25 mouse cellular contexts compared by ENCODE assay signal in genomic region chr4:120058794-120059193, GRCm38 (mm10). TPM values are rescaled to one million over a fixed set of nuclear protein-coding genes. Genes with fewer than 3 reads are reported as not detected.
A peak's percentile ranks its signal among the peaks of the same experiment; 100 is the strongest.
DNase-seq lines count a peak whose midpoint lies in the region; ATAC-seq and TF ChIP-seq lines count a peak whose summit lies in the region.
"Had no signal": no experiment of that assay in that cellular context is flagged by ENCODE, and none has a peak within 500 bp of the region (broad histone marks: within the 10 kb centered on the region; RNA-seq: fewer than 3 reads in every experiment).

No protein-coding gene starts in this region.

- peaks cover 39 to 92% of the 10 kb centered on the region in 2 experiments for H3K4me1 ChIP-seq in CH12.LX (ENCODE audit: control insufficient read depth in 1 of 2, insufficient read depth in 2 of 2)
- H3K4me1 ChIP-seq: embryonic facial prominence, embryonic 10.5 days; embryonic facial prominence, embryonic 12.5 days; forebrain, embryonic 13.5 days; forebrain, embryonic 15.5 days had no signal

- H3K4me2 ChIP-seq in CH12.LX (ENCODE audit: insufficient read depth, low read depth, poor library complexity, severe bottlenecking), result peak overlapping the region; percentile 65
- H3K4me2 ChIP-seq: embryonic facial prominence, embryonic 12.5 days; forebrain, embryonic 13.5 days; forebrain, embryonic 15.5 days had no signal

- TF ChIP-seq RAD21 in CH12.LX (IDR thresholded peaks at IDR 0.05; ENCODE audit: low read depth, low read length), result no peak

- H3K9me3 ChIP-seq in CH12.LX (replicated peaks; ENCODE audit: low read length), result peaks cover 3% of the 10 kb centered on the region
- H3K9me3 ChIP-seq: embryonic facial prominence, embryonic 10.5 days; embryonic facial prominence, embryonic 12.5 days; forebrain, embryonic 13.5 days; forebrain, embryonic 15.5 days had no signal

- in situ Hi-C loops in CH12.LX (cut with MboI; ENCODE audit: low pct_ligation_motif_present, low pct_unique_long_range_greater_than_20kb, low sequenced_read_pairs), result no loop called here

- peak; percentile 76 for TF ChIP-seq POLR2A in CH12.LX (IDR thresholded peaks at IDR 0.05; ENCODE audit: low read depth, low read length)

- dilution Hi-C loops in CH12.LX (cut with MboI; ENCODE audit: extremely low pct_ligation_motif_present, extremely low pct_unique_long_range_greater_than_20kb, low sequenced_read_pairs), result no loop called here

- peak; percentile 18; the same call in 1 of the 2 replicates for TF ChIP-seq EP300 in CH12.LX (IDR thresholded peaks at IDR 0.05; ENCODE audit: low read length)

- ATAC-seq in inflammation-experienced regulatory T-cells, adult 6 months, result peak; percentile 10
- ATAC-seq: activated CD4-positive, CD25-positive, alpha-beta regulatory T cell, adult 4 months; forebrain, embryonic 13.5 days; forebrain, embryonic 15.5 days; forebrain, postnatal 0 days; Patski had no signal

- H3K9ac ChIP-seq in CH12.LX (ENCODE audit: insufficient read depth, low read depth), result peak overlapping the region; percentile 68
- H3K9ac ChIP-seq: embryonic facial prominence, embryonic 12.5 days; forebrain, embryonic 13.5 days; forebrain, embryonic 15.5 days; forebrain, postnatal 0 days had no signal

- peak overlapping the region; percentile 55 to 80 (median 61) for H3K4me3 ChIP-seq in CH12.LX (replicated peaks in 1 of 3; ENCODE audit: low read depth in 2 of 3, low read length in 2 of 3, poor library complexity in 1 of 3)
- H3K4me3 ChIP-seq: embryonic facial prominence, embryonic 10.5 days; embryonic facial prominence, embryonic 12.5 days; forebrain, embryonic 13.5 days; forebrain, embryonic 15.5 days had no signal

- H3K27me3 ChIP-seq in CH12.LX (replicated peaks), result no peaks in the 10 kb centered on the region
- H3K27me3 ChIP-seq: embryonic facial prominence, embryonic 12.5 days; forebrain, embryonic 13.5 days; forebrain, embryonic 15.5 days; Patski had no signal

- peaks cover 0 to 42% of the 10 kb centered on the region in 2 experiments for H3K36me3 ChIP-seq in CH12.LX (replicated peaks in 1 of 2; ENCODE audit: control insufficient read depth in 1 of 2, insufficient read depth in 1 of 2, low read length in 1 of 2)
- H3K36me3 ChIP-seq: embryonic facial prominence, embryonic 10.5 days; embryonic facial prominence, embryonic 12.5 days; forebrain, embryonic 15.5 days; G1E had no signal

- DNase-seq in adrenal gland, postnatal 10 days, result peak; percentile 21
- no peak for DNase-seq in adrenal gland, adult 2 months
- peak; percentile 11 for DNase-seq in lung, postnatal 36 days
- DNase-seq in lung, adult 18-20 months, result no peak
- DNase-seq in CH12.LX (ENCODE audit: extremely low read depth), result peak; percentile 59
- no peak for DNase-seq in frontal cortex, postnatal 36 days (ENCODE audit: low spot score in 2 of 2)
- DNase-seq: adrenal gland, postnatal 14 days; adrenal gland, postnatal 36 days; cerebellum, adult 11-12 months; cerebellum, adult 2 months; cerebellum, adult 9-10 months; cerebellum, postnatal 25 days; forebrain, postnatal 0 days had no signal

- TF ChIP-seq CTCF in CH12.LX (conservative IDR thresholded peaks at IDR 0.05 in 1 of 2, IDR thresholded peaks at IDR 0.05 in 1 of 2; ENCODE audit: low read depth in 2 of 2, low read length in 2 of 2), result no peak

- peaks cover 42% of the 10 kb centered on the region for H3K79me2 ChIP-seq in CH12.LX (replicated peaks; ENCODE audit: control insufficient read depth, extremely low read depth, insufficient read depth, poor library complexity, severe bottlenecking)

- peak overlapping the region; percentile 92 for H3K27ac ChIP-seq in CH12.LX (ENCODE audit: insufficient read depth, low read depth)
- H3K27ac ChIP-seq: embryonic facial prominence, embryonic 10.5 days; embryonic facial prominence, embryonic 12.5 days; forebrain, embryonic 13.5 days; forebrain, embryonic 15.5 days had no signal

TF ChIP-seq in CH12.LX, 34 proteins besides CTCF, POLR2A, EP300 and RAD21:
- peak; percentile 80 for TF ChIP-seq SIN3A (IDR thresholded peaks at IDR 0.05; ENCODE audit: low read length)
- no peak; the same call in 1 of the 2 replicates for TF ChIP-seq ETS1 (conservative IDR thresholded peaks at IDR 0.05; ENCODE audit: low read depth, low read length)
- TF ChIP-seq MAX (IDR thresholded peaks at IDR 0.05; ENCODE audit: low read length), result 0 out of 2 replicates have a peak, but pooled peaks have one; percentile 34
- no peak for TF ChIP-seq NRF1 (IDR thresholded peaks at IDR 0.05; ENCODE audit: low read depth, low read length)
- TF ChIP-seq MAFK (IDR thresholded peaks at IDR 0.05; ENCODE audit: insufficient replicate concordance, low read length), result no peak
- TF ChIP-seq BHLHE40 (IDR thresholded peaks at IDR 0.05; ENCODE audit: low read depth, low read length), result peak; percentile 37; the same call in 1 of the 2 replicates
- peak; percentile 64 for TF ChIP-seq NELFE (IDR thresholded peaks at IDR 0.05; ENCODE audit: low read depth, low read length)
- TF ChIP-seq TBP (conservative IDR thresholded peaks at IDR 0.05; ENCODE audit: low read depth, low read length), result peak; percentile 77
- peak; percentile 30; the same call in 1 of the 2 replicates for TF ChIP-seq TCF12 (IDR thresholded peaks at IDR 0.05; ENCODE audit: low read depth, low read length)
TF ChIP-seq in CH12.LX: peak in this region for 6.

RNA-seq across cellular contexts. Expression of gene AL607142.1, which starts 6.0 kb away (rescaled TPM):
- total RNA-seq in adrenal gland, postnatal 10 days (2021), result not detected
- not detected for total RNA-seq in adrenal gland, adult 2 months (2021)
- not detected in 2 replicates for polyA plus RNA-seq in adrenal gland, adult 2 months (2012; rRNA removed)
- total RNA-seq in CH12.LX (2012; rRNA removed) (not detected in 2 replicates), CH12.LX (2014; rRNA removed) (not detected in 2 replicates)
- 22.0 TPM in 1 of 2 replicates, not detected in the other for polyA plus RNA-seq in CH12.LX (2012; ENCODE audit: insufficient read length, low read depth)
- polyA plus RNA-seq in inflammation-experienced regulatory T-cells, adult 6 months (2017; shearing (Covaris generic)), result not detected
- total RNA-seq: adrenal gland, postnatal 14 days; adrenal gland, postnatal 36 days; forebrain, postnatal 0 days; G1E had no signal
- polyA plus RNA-seq: activated CD4-positive, CD25-positive, alpha-beta regulatory T cell, adult 4 months; C2C12; cerebellum, adult 2 months; cortical plate, adult 2 months; embryonic facial prominence, embryonic 10.5 days; embryonic facial prominence, embryonic 12.5 days; embryonic facial prominence, embryonic 14.5 days; forebrain, embryonic 11.5 days; forebrain, embryonic 13.5 days; forebrain, embryonic 15.5 days; forebrain, postnatal 0 days; G1E; Patski had no signal

Comparison
In these comparisons a context has a peak if more than half of its experiments do, and no peak if none do; other contexts are left out.
1. DNase-seq: peak in adrenal gland, postnatal 10 days (single experiment), lung, postnatal 36 days (single experiment) and CH12.LX (single experiment); none in adrenal gland, adult 2 months (single experiment), lung, adult 18-20 months (0 of 2) and frontal cortex, postnatal 36 days (0 of 2).